Comparison of ENCODE assay signal across 8 mouse cellular contexts in genomic region chr15:96543181-96543828, GRCm38 (mm10).
DNase-seq lines count a peak whose midpoint lies in the region; ATAC-seq and TF ChIP-seq lines count a peak whose summit lies in the region.

No protein-coding gene starts in this region.

- H3K36me3 ChIP-seq in MEL (ENCODE audit: control insufficient read depth in 1 of 2, insufficient read depth in 2 of 2, low read length in 2 of 2), result peaks cover 0 to 2% of the 10 kb centered on the region in 2 experiments; a peak in 1 of 4 replicates
- H3K36me3 ChIP-seq in heart, adult 2 months (ENCODE audit: control insufficient read depth, insufficient read depth, low read length), result no peaks in the 10 kb centered on the region
- H3K36me3 ChIP-seq in kidney, adult 2 months (ENCODE audit: control insufficient read depth, insufficient read depth, low read length), result no peaks in the 10 kb centered on the region
- H3K36me3 ChIP-seq in lung, embryonic 14.5 days (ENCODE audit: insufficient read depth), result no peaks in the 10 kb centered on the region

- no peaks in the 10 kb centered on the region for H3K79me2 ChIP-seq in MEL (ENCODE audit: control insufficient read depth, insufficient read depth, low read length, poor library complexity)
- H3K79me2 ChIP-seq in heart, adult 2 months (replicated peaks; ENCODE audit: control insufficient read depth, insufficient read depth, low read length), result no peaks in the 10 kb centered on the region

- H3K27me3 ChIP-seq in MEL (ENCODE audit: control insufficient read depth in 1 of 2, insufficient read depth in 2 of 2, low read length in 2 of 2), result peaks cover 8 to 16% of the 10 kb centered on the region in 2 experiments
- H3K27me3 ChIP-seq in heart, adult 2 months (ENCODE audit: control insufficient read depth, insufficient read depth, low read length), result no peaks in the 10 kb centered on the region
- H3K27me3 ChIP-seq in kidney, adult 2 months (replicated peaks; ENCODE audit: control insufficient read depth, insufficient read depth, low read length), result no peaks in the 10 kb centered on the region
- no peaks in the 10 kb centered on the region for H3K27me3 ChIP-seq in lung, embryonic 14.5 days (ENCODE audit: insufficient read depth, low read length)

- H3K4me3 ChIP-seq in MEL (ENCODE audit: control insufficient read depth in 1 of 2, insufficient read depth in 1 of 2, low read depth in 2 of 2, low read length in 2 of 2), result peak overlapping the region in 1 of 2 experiments; percentile 42; a peak in 1 of 4 replicates
- H3K4me3 ChIP-seq in heart, adult 2 months, result peak overlapping the region; percentile 45
- H3K4me3 ChIP-seq in kidney, adult 2 months (ENCODE audit: insufficient read depth, low read depth, low read length), result peak overlapping the region; percentile 36; the same call in 1 of the 2 replicates
- peak overlapping the region; percentile 42 for H3K4me3 ChIP-seq in lung, embryonic 14.5 days (ENCODE audit: low read depth, low read length)

- TF ChIP-seq POLR2A in MEL (IDR thresholded peaks at IDR 0.05; ENCODE audit: control insufficient read depth in 1 of 2, insufficient read depth in 1 of 2, low read depth in 1 of 2, low read length in 2 of 2, poor library complexity in 1 of 2), result no peak
- TF ChIP-seq POLR2A in heart, adult 2 months (IDR thresholded peaks at IDR 0.05; ENCODE audit: insufficient read depth, low read depth, low read length), result no peak
- TF ChIP-seq POLR2A in kidney, adult 2 months (IDR thresholded peaks at IDR 0.05; ENCODE audit: low read depth, low read length), result no peak

- no peak overlapping the region for H3K27ac ChIP-seq in MEL (ENCODE audit: control insufficient read depth, low read depth, low read length)
- peak overlapping the region; percentile 64 for H3K27ac ChIP-seq in heart, adult 2 months
- H3K27ac ChIP-seq in kidney, adult 2 months (ENCODE audit: insufficient read depth, low read depth, low read length), result no peak overlapping the region
- H3K27ac ChIP-seq in lung, embryonic 14.5 days (ENCODE audit: low read depth), result no peak overlapping the region

- no peaks in the 10 kb centered on the region for H3K9me3 ChIP-seq in MEL (replicated peaks; ENCODE audit: insufficient read depth, low read length)
- no peaks in the 10 kb centered on the region for H3K9me3 ChIP-seq in lung, embryonic 14.5 days (ENCODE audit: low read depth, low read length)

- peak; percentile 95 for TF ChIP-seq RAD21 in MEL (IDR thresholded peaks at IDR 0.05; ENCODE audit: low read depth, low read length)

- DNase-seq in A20 (ENCODE audit: low read depth, low spot score) (peak; percentile 81), MEL (ENCODE audit: low read depth, low spot score) (peak; percentile 79)
- peak; percentile 68 to 81 for DNase-seq in cerebellum, postnatal 14 days
- DNase-seq in heart, adult 2 months, result peak; percentile 45 to 61
- peak; percentile 50 for DNase-seq in kidney, adult 2 months
- peak; percentile 90 for DNase-seq in lung, embryonic 14.5 days
- no peak for DNase-seq in ovary, postnatal 10 days (ENCODE audit: low spot score)

- H3K4me2 ChIP-seq in lung, embryonic 14.5 days, result peak overlapping the region; percentile 66

- no peaks in the 10 kb centered on the region; a peak in 1 of 4 replicates for H3K4me1 ChIP-seq in MEL (ENCODE audit: control insufficient read depth in 1 of 2, insufficient read depth in 2 of 2, low read length in 2 of 2)
- H3K4me1 ChIP-seq in heart, adult 2 months (ENCODE audit: control insufficient read depth, insufficient read depth, low read length), result no peaks in the 10 kb centered on the region
- 0 out of 2 replicates have a peak, but pooled peaks cover 2% of the 10 kb centered on the region for H3K4me1 ChIP-seq in kidney, adult 2 months (ENCODE audit: control insufficient read depth, insufficient read depth, low read length)
- H3K4me1 ChIP-seq in lung, embryonic 14.5 days (ENCODE audit: insufficient read depth), result no peaks in the 10 kb centered on the region

- no peak overlapping the region for H3K9ac ChIP-seq in MEL (ENCODE audit: control insufficient read depth, low read depth, low read length, poor library complexity, severe bottlenecking)
- no peak overlapping the region; the same call in 1 of the 2 replicates for H3K9ac ChIP-seq in heart, adult 2 months (ENCODE audit: low read depth, low read length)
- peak overlapping the region; percentile 56 for H3K9ac ChIP-seq in lung, embryonic 14.5 days

- no peak for TF ChIP-seq EP300 in MEL (IDR thresholded peaks at IDR 0.05; ENCODE audit: low read depth in 1 of 2, low read length in 2 of 2)
- 0 out of 2 replicates have a peak, but pooled peaks have one; percentile 41 for TF ChIP-seq EP300 in heart, adult 2 months (IDR thresholded peaks at IDR 0.05; ENCODE audit: insufficient read depth, low read depth, low read length)

- no peak; the same call in 1 of the 2 replicates for ATAC-seq in lung, embryonic 14.5 days (ENCODE audit: insufficient read depth)
- peak; percentile 85 for ATAC-seq in neutrophil, adult 5-6 weeks (ENCODE audit: extremely low read depth, insufficient number of reproducible peaks, low FRiP score, poor library complexity, severe bottlenecking)

- TF ChIP-seq CTCF in MEL (IDR thresholded peaks at IDR 0.05 in 2 of 3, conservative IDR thresholded peaks at IDR 0.05 in 1 of 3; ENCODE audit: control insufficient read depth in 1 of 3, insufficient read depth in 1 of 3, low read depth in 2 of 3, low read length in 3 of 3, poor library complexity in 1 of 3, severe bottlenecking in 1 of 3), result peak; percentile 91 to 94 (median 92)
- no peak; the same call in none of the 2 replicates for TF ChIP-seq CTCF in heart, adult 2 months (IDR thresholded peaks at IDR 0.05)
- peak; percentile 79 for TF ChIP-seq CTCF in kidney, adult 2 months (conservative IDR thresholded peaks at IDR 0.05; ENCODE audit: insufficient read depth, insufficient read length, low read depth, low read length)
- peak; percentile 89 for TF ChIP-seq CTCF in lung, embryonic 14.5 days (IDR thresholded peaks at IDR 0.05; ENCODE audit: low read depth)

- WGBS in heart, adult 2 months, result 2% methylated on average over 24 of the region's 24 CpGs
- 1% methylated on average over 24 of the region's 24 CpGs for WGBS in kidney, adult 2 months
- 2% methylated on average over 24 of the region's 24 CpGs for WGBS in lung, embryonic 14.5 days

- intact Hi-C loops in heart, adult 2 months (cut with DNase I), result loop anchor here (1.0 to 5.0 kb wide), 2 partner anchors 123 to 394 kb away; no protein-coding TSS in a partner anchor

TF ChIP-seq in MEL, 35 proteins besides CTCF, POLR2A, EP300 and RAD21:
- TF ChIP-seq ZC3H11A (IDR thresholded peaks at IDR 0.05; ENCODE audit: low read depth, low read length) (peak; percentile 70), ZNF384 (IDR thresholded peaks at IDR 0.05; ENCODE audit: low read depth, low read length) (peak; percentile 51; the same call in 1 of the 2 replicates), UBTF (IDR thresholded peaks at IDR 0.05; ENCODE audit: borderline replicate concordance, insufficient read depth, low read depth, low read length) (no peak), MAX (IDR thresholded peaks at IDR 0.05; ENCODE audit: low read length) (0 out of 2 replicates have a peak, but pooled peaks have one; percentile 11), NRF1 (IDR thresholded peaks at IDR 0.05; ENCODE audit: insufficient read depth, low read depth, low read length, poor library complexity, severe bottlenecking) (no peak), BHLHE40 (IDR thresholded peaks at IDR 0.05; ENCODE audit: borderline replicate concordance, low read depth, low read length) (0 out of 2 replicates have a peak, but pooled peaks have one; percentile 37), SMC3 (IDR thresholded peaks at IDR 0.05; ENCODE audit: low read depth, low read length) (peak; percentile 91), USF1 (IDR thresholded peaks at IDR 0.05; ENCODE audit: low read depth, low read length) (no peak)
TF ChIP-seq in MEL: peak in this region for 5.
